Mouse (Mus musculus) testis, adult 2 months (tissue): ENCODE results near the gene Dapk1.

Experiments used
- CTCF ChIP-seq: fragments of 200-500 bp; IDR thresholded peaks from 2 replicates; pipeline ENCODE4 v1.5.1; 2012; ENCODE audit warnings: low read depth, mild to moderate bottlenecking, inconsistent platforms, low read length, moderate library complexity; ENCODE audit not compliant: control insufficient read depth, insufficient read depth, insufficient replicate concordance
- POLR2A ChIP-seq: fragments of 200-500 bp; IDR thresholded peaks from 2 replicates; pipeline ENCODE4 v1.6.1; 2012; ENCODE audit warnings: low read depth, mild to moderate bottlenecking, inconsistent platforms, low read length, moderate library complexity; ENCODE audit not compliant: control insufficient read depth

DNA sequence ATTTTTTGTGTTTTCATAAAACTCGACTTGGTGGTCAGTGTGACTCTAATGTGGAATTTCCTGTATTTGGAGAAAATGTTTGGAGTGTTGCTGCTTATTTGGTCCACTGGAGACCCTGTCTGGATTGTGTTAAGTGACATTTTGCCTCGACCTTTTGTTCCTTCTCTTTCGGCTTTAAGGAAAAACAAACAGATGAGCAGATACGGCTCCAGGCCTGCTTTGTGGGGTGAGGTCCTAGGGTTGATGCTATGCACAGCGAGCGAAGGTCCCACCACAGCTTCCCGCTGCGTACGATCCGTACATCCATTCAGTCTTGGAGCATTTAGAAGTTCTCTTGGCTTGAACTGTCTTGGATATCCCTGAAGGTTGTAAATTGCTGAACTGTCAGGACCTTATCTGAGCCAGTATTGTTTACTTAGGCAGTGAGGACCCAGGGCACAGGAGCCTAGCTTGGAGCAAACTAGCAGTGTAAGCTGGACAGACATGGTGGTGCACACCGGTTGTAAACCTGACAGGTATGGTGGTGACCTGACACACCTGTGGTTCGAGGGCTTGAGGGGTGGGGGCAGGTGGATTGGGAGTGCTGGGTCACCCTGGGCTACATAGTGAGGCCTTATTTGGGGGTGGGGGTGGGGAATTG lies 84.4 kb downstream of the Dapk1 start:
- TF ChIP-seq CTCF (no peak), POLR2A (no peak)
